Mouse (Mus musculus): ENCODE measurements around the gene Anks4b.

GRCm38 (mm10) chr7:120163581-120164251 is 9.9 kb upstream of the Anks4b start:
- TF ChIP-seq EP300 (IDR thresholded peaks at IDR 0.05; ENCODE audit: low read depth) (no peak), CTCF (IDR thresholded peaks at IDR 0.05; ENCODE audit: low read depth) (no peak)

Data from liver, postnatal 0 days (tissue).